Mouse (Mus musculus) small intestine, adult 2 months (tissue): ENCODE data around the gene Stt3b. TPM values are rescaled to one million over a fixed set of nuclear protein-coding genes. Genes with fewer than 3 reads are reported as not detected.

Experiments used
- H3K27ac ChIP-seq: fragments of 200-500 bp; 2 replicates; pipeline ENCODE4 v1.5.1; 2012; ENCODE audit warnings: low read depth, low read length, control low read depth, inconsistent platforms; ENCODE audit not compliant: insufficient read depth
- H3K27me3 ChIP-seq: fragments of 200-500 bp; 2 replicates; pipeline ENCODE4 v1.6.1; 2012; ENCODE audit warnings: mild to moderate bottlenecking, moderate library complexity, low read length, inconsistent platforms; ENCODE audit not compliant: control insufficient read depth, insufficient read depth
- H3K36me3 ChIP-seq: fragments of 200-500 bp; 2 replicates; pipeline ENCODE4 v1.6.1; 2012; ENCODE audit warnings: mild to moderate bottlenecking, low read length, control low read depth, inconsistent platforms; ENCODE audit not compliant: control insufficient read depth, insufficient read depth
- H3K4me1 ChIP-seq: fragments of 200-500 bp; 2 replicates; pipeline ENCODE4 v1.6.1; 2012; ENCODE audit warnings: low read length, inconsistent platforms, mixed read lengths; ENCODE audit not compliant: control insufficient read depth, insufficient read depth, insufficient read length
- H3K4me3 ChIP-seq: fragments of 200-500 bp; 2 replicates; pipeline ENCODE4 v1.5.1; 2012; ENCODE audit warnings: low read depth, mild to moderate bottlenecking, control low read depth, inconsistent platforms, low read length, moderate library complexity
- CTCF ChIP-seq: fragments of 200-500 bp; IDR thresholded peaks from 2 replicates; pipeline ENCODE4 v1.5.1; 2012; ENCODE audit warnings: low read depth, mild to moderate bottlenecking, control low read depth, inconsistent platforms, low read length, moderate library complexity, mixed read lengths; ENCODE audit not compliant: insufficient replicate concordance, insufficient read length; ENCODE audit errors: extremely low read depth
- POLR2A ChIP-seq: fragments of 200-500 bp; IDR thresholded peaks from 2 replicates; pipeline ENCODE4 v1.6.1; 2012; ENCODE audit warnings: low read depth, mild to moderate bottlenecking, control low read depth, inconsistent platforms, low read length, moderate library complexity
- WGBS: fragments of 180-500 bp; shearing (Covaris S2); methylation state at CpG from one replicate; pipeline ENCODE4 v1.1.7; 2018; 5-methylcytosine and 5-hydroxymethylcytosine counted together
- polyA plus RNA-seq: library from polyadenylated mRNA; depleted of rRNA; stranded (reverse); fragments of >200 nt; gene quantifications from 2 replicates; pipeline ENCODE4 v1.2.3, GENCODE M21; 2012

Gene Stt3b
- polyA plus RNA-seq, 1 experiment: 51.1 TPM

- TF ChIP-seq POLR2A (no peak), CTCF (no peak)
- Histone ChIP-seq H3K4me3 (no peak overlapping the region), H3K36me3 (no peaks in the 10 kb centered on the region), H3K4me1 (no peaks in the 10 kb centered on the region; the same call in 1 of the 2 replicates), H3K27ac (no peak overlapping the region), H3K27me3 (no peaks in the 10 kb centered on the region)
- WGBS: 74% methylated on average over 3 of the region's 3 CpGs
Observed at GRCm38 (mm10) chr9:115344930-115345329, 34.7 kb upstream of the Stt3b start.

GRCm38 (mm10) chr9:115341576-115341975, 31.4 kb upstream of the Stt3b start:
- 60% methylated on average over 9 of the region's 9 CpGs for WGBS
- no peaks in the 10 kb centered on the region for H3K27me3 ChIP-seq
- H3K4me3 ChIP-seq: no peak overlapping the region
- peaks cover 2% of the 10 kb centered on the region; the same call in 1 of the 2 replicates for H3K4me1 ChIP-seq
- TF ChIP-seq CTCF: no peak
- TF ChIP-seq POLR2A: no peak
- no peaks in the 10 kb centered on the region for H3K36me3 ChIP-seq
- H3K27ac ChIP-seq: no peak overlapping the region

GRCm38 (mm10) chr9:115340212-115340815, 30.1 kb upstream of the Stt3b start:
- 70% methylated on average over 12 of the region's 12 CpGs for WGBS
- no peak for TF ChIP-seq CTCF
- TF ChIP-seq POLR2A: no peak

GRCm38 (mm10) chr9:115338816-115339215, 28.6 kb upstream of the Stt3b start:
- no peaks in the 10 kb centered on the region for H3K27me3 ChIP-seq
- H3K4me1 ChIP-seq: peaks cover 2% of the 10 kb centered on the region; the same call in 1 of the 2 replicates
- WGBS: 78% methylated on average over 6 of the region's 6 CpGs
- no peak overlapping the region for H3K27ac ChIP-seq
- TF ChIP-seq CTCF (no peak), POLR2A (no peak)
- no peaks in the 10 kb centered on the region for H3K36me3 ChIP-seq
- no peak overlapping the region for H3K4me3 ChIP-seq

More at GRCm38 (mm10) chr9:115340212-115340815, 30.1 kb upstream of the Stt3b start:
- H3K4me3 ChIP-seq: no peak overlapping the region
- peaks cover 2% of the 10 kb centered on the region; the same call in 1 of the 2 replicates for H3K4me1 ChIP-seq
- H3K27me3 ChIP-seq: no peaks in the 10 kb centered on the region
- no peak overlapping the region for H3K27ac ChIP-seq
- no peaks in the 10 kb centered on the region for H3K36me3 ChIP-seq

- WGBS: 79% methylated on average over 12 of the region's 12 CpGs
- no peak for TF ChIP-seq CTCF
- TF ChIP-seq POLR2A: no peak
- Histone ChIP-seq H3K27ac (no peak overlapping the region), H3K27me3 (no peaks in the 10 kb centered on the region), H3K4me1 (peaks cover 2% of the 10 kb centered on the region; the same call in 1 of the 2 replicates), H3K36me3 (no peaks in the 10 kb centered on the region), H3K4me3 (no peak overlapping the region)
Observed at GRCm38 (mm10) chr9:115333016-115333415, 22.8 kb upstream of the Stt3b start.

GRCm38 (mm10) chr9:115332339-115332738, 22.1 kb upstream of the Stt3b start:
- Histone ChIP-seq H3K27me3 (no peaks in the 10 kb centered on the region), H3K4me3 (no peak overlapping the region), H3K36me3 (no peaks in the 10 kb centered on the region), H3K4me1 (no peaks in the 10 kb centered on the region), H3K27ac (no peak overlapping the region)
- TF ChIP-seq CTCF (no peak), POLR2A (no peak)
- 92% methylated on average over 7 of the region's 7 CpGs for WGBS

GRCm38 (mm10) chr9:115330861-115331476, 20.7 kb upstream of the Stt3b start:
- Histone ChIP-seq H3K4me1 (peaks cover 3% of the 10 kb centered on the region; the same call in 1 of the 2 replicates), H3K4me3 (no peak overlapping the region), H3K27me3 (no peaks in the 10 kb centered on the region), H3K27ac (no peak overlapping the region), H3K36me3 (no peaks in the 10 kb centered on the region)
- WGBS: 12% methylated on average over 6 of the region's 6 CpGs
- TF ChIP-seq CTCF (no peak), POLR2A (no peak)
